Mouse (Mus musculus) midbrain, embryonic 11.5 days (tissue): ENCODE data around the gene A930004D18Rik. TPM values are rescaled to one million over a fixed set of nuclear protein-coding genes. Genes with fewer than 3 reads are reported as not detected.

Experiments used
- ATAC-seq: fragments of 200-750 bp; cut with Nextera tagmentation; 2 replicates; pipeline ENCODE4 v1.8.0; 2017; ENCODE audit warnings: moderate TSS enrichment, moderate library complexity; ENCODE audit not compliant: low FRiP score
- DNase-seq: peaks from one replicate; pipeline ENCODE4 v3.0.0; 2015; ENCODE audit warnings: low spot score; ENCODE audit errors: missing footprints
- H3K27ac ChIP-seq: fragments of 300-500 bp; sonication (generic); 2 replicates; pipeline ENCODE4 v1.5.1; 2014; ENCODE audit warnings: low read depth, low read length
- H3K27me3 ChIP-seq: fragments of 300-500 bp; sonication (generic); 2 replicates; pipeline ENCODE4 v1.6.1; 2014; ENCODE audit warnings: mild to moderate bottlenecking, low read length, moderate library complexity, mixed read lengths; ENCODE audit not compliant: control insufficient read depth, insufficient read depth
- H3K36me3 ChIP-seq: fragments of 300-500 bp; sonication (generic); 2 replicates; pipeline ENCODE4 v1.6.1; 2014; ENCODE audit warnings: mild to moderate bottlenecking, low read length, moderate library complexity, mixed read lengths; ENCODE audit not compliant: control insufficient read depth, insufficient read depth
- H3K4me1 ChIP-seq: fragments of 300-500 bp; sonication (generic); 2 replicates; pipeline ENCODE4 v1.6.1; 2014; ENCODE audit warnings: low read length; ENCODE audit not compliant: control insufficient read depth, insufficient read depth
- H3K4me2 ChIP-seq: fragments of 300-500 bp; sonication (generic); 2 replicates; pipeline ENCODE4 v1.6.1; 2014; ENCODE audit warnings: mild to moderate bottlenecking, moderate library complexity
- H3K4me3 ChIP-seq: fragments of 300-500 bp; sonication (generic); 2 replicates; pipeline ENCODE4 v1.5.1; 2014; ENCODE audit warnings: low read depth, low read length
- H3K9ac ChIP-seq: fragments of 300-500 bp; sonication (generic); 2 replicates; pipeline ENCODE4 v1.6.1; 2014; ENCODE audit warnings: low read length
- H3K9me3 ChIP-seq: fragments of 300-500 bp; sonication (generic); 2 replicates; pipeline ENCODE4 v1.6.1; 2016; ENCODE audit warnings: low read length; ENCODE audit not compliant: control insufficient read depth
- WGBS: fragments of 180-500 bp; shearing (Covaris S2); extraction: QIAGEN DNeasy Blood & Tissue Kit; methylation state at CpG from one replicate; pipeline ENCODE4 v1.1.7; 2014; 5-methylcytosine and 5-hydroxymethylcytosine counted together
- polyA plus RNA-seq: library from polyadenylated mRNA; unstranded; fragments of >200 nt; fragmentation: Nextera tagmentation; extraction: Ambion mirVana; gene quantifications from 2 replicates; pipeline ENCODE4 v1.2.1, GENCODE M21; 2014

A930004D18Rik gene
- polyA plus RNA-seq, 1 experiment from 2014 or later = 10.5 TPM

- peak; percentile 92 for DNase-seq
- H3K4me3 ChIP-seq = peak within 1 kb of the TSS; percentile 68
- H3K9me3 ChIP-seq = no peaks in the 10 kb centered on the region
- no peak for ATAC-seq
- no peaks in the 10 kb centered on the region for H3K27me3 ChIP-seq
- peak within 1 kb of the TSS; percentile 100 for H3K9ac ChIP-seq
- WGBS = 0% methylated on average over 20 of the region's 20 CpGs
- H3K4me2 ChIP-seq = peak within 1 kb of the TSS; percentile 95
- H3K36me3 ChIP-seq = no peaks in the 10 kb centered on the region
- peaks cover 43% of the 10 kb centered on the region for H3K4me1 ChIP-seq
- peak within 1 kb of the TSS; percentile 100 for H3K27ac ChIP-seq
Measured at GRCm38 (mm10) chr2:18055016-18055928, 17.7 kb upstream of the A930004D18Rik start, which contains the start of gene Mllt10. Gene Mllt10 (plus strand): TSS chr2:18055237.

- no peaks in the 10 kb centered on the region for H3K27me3 ChIP-seq
- peak overlapping the region; percentile 68 for H3K4me3 ChIP-seq
- peak overlapping the region; percentile 95 for H3K4me2 ChIP-seq
- H3K27ac ChIP-seq = peak overlapping the region; percentile 100
- H3K36me3 ChIP-seq = no peaks in the 10 kb centered on the region
- no peaks in the 10 kb centered on the region for H3K9me3 ChIP-seq
- WGBS = 0% methylated on average over 2 of the region's 2 CpGs
- peak overlapping the region; percentile 100 for H3K9ac ChIP-seq
- no peak for ATAC-seq
- peaks cover 44% of the 10 kb centered on the region for H3K4me1 ChIP-seq
- peak; percentile 90 for DNase-seq
Measured at GRCm38 (mm10) chr2:18053951-18054530, 16.5 kb upstream of the A930004D18Rik start.

- Histone ChIP-seq H3K36me3 (no peaks in the 10 kb centered on the region), H3K27ac (peak overlapping the region; percentile 100), H3K9ac (peak overlapping the region; percentile 100; the same call in 1 of the 2 replicates), H3K27me3 (no peaks in the 10 kb centered on the region), H3K9me3 (no peaks in the 10 kb centered on the region), H3K4me1 (peaks cover 39% of the 10 kb centered on the region), H3K4me2 (peak overlapping the region; percentile 95; the same call in 1 of the 2 replicates), H3K4me3 (no peak overlapping the region)
- no peak for ATAC-seq
- WGBS = 13% methylated on average over 1 of the region's 1 CpGs
- DNase-seq = peak; percentile 93
Measured at GRCm38 (mm10) chr2:18053243-18053950, 15.9 kb upstream of the A930004D18Rik start.

- ATAC-seq = no peak
- Histone ChIP-seq H3K27ac (peak overlapping the region; percentile 68; the same call in 1 of the 2 replicates), H3K4me1 (peaks cover 39% of the 10 kb centered on the region), H3K9me3 (no peaks in the 10 kb centered on the region), H3K4me2 (peak overlapping the region; percentile 26; the same call in 1 of the 2 replicates), H3K4me3 (no peak overlapping the region), H3K9ac (0 out of 2 replicates have a peak overlapping the region, but pooled peaks have one; percentile 25), H3K27me3 (no peaks in the 10 kb centered on the region), H3K36me3 (no peaks in the 10 kb centered on the region)
- 14% methylated on average over 3 of the region's 3 CpGs for WGBS
- peak; percentile 88 for DNase-seq
Measured at GRCm38 (mm10) chr2:18052581-18052980, 15.0 kb upstream of the A930004D18Rik start.

- Histone ChIP-seq H3K4me3 (peak overlapping the region; percentile 100), H3K9ac (peak overlapping the region; percentile 100), H3K4me1 (peaks cover 39% of the 10 kb centered on the region), H3K27me3 (no peaks in the 10 kb centered on the region), H3K36me3 (no peaks in the 10 kb centered on the region), H3K27ac (peak overlapping the region; percentile 100), H3K4me2 (peak overlapping the region; percentile 94), H3K9me3 (no peaks in the 10 kb centered on the region)
- WGBS = 5% methylated on average over 3 of the region's 3 CpGs
- DNase-seq (peak; percentile 92), ATAC-seq (no peak)
Measured at GRCm38 (mm10) chr2:18051831-18052170, 14.3 kb upstream of the A930004D18Rik start.

GRCm38 (mm10) chr2:18051026-18051830 lies 13.7 kb upstream of the A930004D18Rik start:
- peak; percentile 94 for DNase-seq
- H3K9me3 ChIP-seq = no peaks in the 10 kb centered on the region
- peak overlapping the region; percentile 94 for H3K4me2 ChIP-seq
- ATAC-seq = no peak
- H3K27ac ChIP-seq = peak overlapping the region; percentile 100
- peak overlapping the region; percentile 100 for H3K9ac ChIP-seq
- 3% methylated on average over 11 of the region's 11 CpGs for WGBS
- H3K36me3 ChIP-seq = no peaks in the 10 kb centered on the region
- H3K4me1 ChIP-seq = peaks cover 39% of the 10 kb centered on the region
- no peaks in the 10 kb centered on the region for H3K27me3 ChIP-seq
- peak overlapping the region; percentile 100 for H3K4me3 ChIP-seq

GRCm38 (mm10) chr2:18050541-18050985 lies 13.0 kb upstream of the A930004D18Rik start:
- Histone ChIP-seq H3K9me3 (no peaks in the 10 kb centered on the region), H3K4me3 (peak overlapping the region; percentile 100), H3K4me2 (peak overlapping the region; percentile 94), H3K27ac (peak overlapping the region; percentile 100), H3K9ac (peak overlapping the region; percentile 100), H3K27me3 (no peaks in the 10 kb centered on the region), H3K4me1 (peaks cover 39% of the 10 kb centered on the region), H3K36me3 (no peaks in the 10 kb centered on the region)
- WGBS = 2% methylated on average over 10 of the region's 10 CpGs
- no peak for ATAC-seq
- peak; percentile 96 for DNase-seq

- no peaks in the 10 kb centered on the region for H3K27me3 ChIP-seq
- H3K4me3 ChIP-seq = peak overlapping the region; percentile 100
- no peak for DNase-seq
- 0% methylated on average over 2 of the region's 2 CpGs for WGBS
- no peak for ATAC-seq
- peak overlapping the region; percentile 94 for H3K4me2 ChIP-seq
- peaks cover 39% of the 10 kb centered on the region for H3K4me1 ChIP-seq
- peak overlapping the region; percentile 100 for H3K9ac ChIP-seq
- H3K27ac ChIP-seq = peak overlapping the region; percentile 100
- no peaks in the 10 kb centered on the region for H3K9me3 ChIP-seq
- H3K36me3 ChIP-seq = no peaks in the 10 kb centered on the region
Measured at GRCm38 (mm10) chr2:18050018-18050417, 12.5 kb upstream of the A930004D18Rik start.
